Mouse (Mus musculus) right cerebral cortex, postnatal 10 days (tissue): Measurements from ENCODE around the gene Gm5414.

Experiments
- DNase-seq, 2 experiments: peaks; one replicate each; pipeline ENCODE4 v3.0.0; 2021; ENCODE audit warnings: low spot score in 2 of 2

Gene Gm5414

GRCm38 (mm10) chr15:101627884-101628283, at the start of gene Gm5414:
Gene Gm5414 (minus strand): TSS chr15:101628188.
- DNase-seq: no peak

DNA sequence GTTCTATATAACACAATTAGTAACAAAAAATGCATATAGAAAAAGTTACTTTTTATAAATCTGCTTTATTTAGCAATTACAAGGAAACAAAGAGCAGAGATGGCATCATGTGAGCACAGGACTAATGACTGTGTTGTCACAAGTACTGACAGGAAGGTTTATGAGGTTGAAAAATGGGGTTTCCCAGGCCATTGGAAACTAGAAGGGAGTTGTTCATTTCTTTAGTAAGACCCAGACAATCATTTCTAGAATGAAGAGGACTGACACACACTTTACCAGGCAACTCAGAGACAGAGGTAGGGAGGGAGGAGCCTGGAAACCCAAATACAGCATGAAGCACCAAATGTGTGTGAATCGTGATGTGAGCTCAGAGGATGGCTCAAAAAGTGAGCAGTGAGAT, 48.0 kb upstream of the Gm5414 start:
- DNase-seq: no peak

GRCm38 (mm10) chr15:101652736-101653265, 24.8 kb upstream of the Gm5414 start:
- DNase-seq: no peak

DNA sequence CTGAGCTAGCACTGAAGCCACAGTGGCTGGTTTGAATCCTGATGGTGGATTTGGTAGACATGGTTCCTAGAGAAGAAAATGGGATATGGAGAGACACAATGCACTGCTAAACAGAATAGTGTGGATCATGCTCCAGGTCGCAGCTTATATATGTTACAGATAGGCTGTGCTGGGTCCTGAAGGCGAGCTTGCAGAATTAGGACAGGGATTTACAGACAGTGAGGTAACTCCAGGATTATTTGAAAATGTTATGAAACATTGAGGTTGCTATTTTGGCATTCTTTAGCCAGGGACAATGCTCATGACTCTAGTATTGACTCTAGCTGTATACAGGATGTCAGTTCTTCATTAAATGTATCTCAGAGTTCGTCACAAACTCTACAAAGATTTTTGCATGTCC, 19.3 kb upstream of the Gm5414 start, which contains the start of gene Gm5478:
Gene Gm5478 (minus strand): TSS at position 101 of the 400 bp plus-strand sequence.
- no peak for DNase-seq

DNA sequence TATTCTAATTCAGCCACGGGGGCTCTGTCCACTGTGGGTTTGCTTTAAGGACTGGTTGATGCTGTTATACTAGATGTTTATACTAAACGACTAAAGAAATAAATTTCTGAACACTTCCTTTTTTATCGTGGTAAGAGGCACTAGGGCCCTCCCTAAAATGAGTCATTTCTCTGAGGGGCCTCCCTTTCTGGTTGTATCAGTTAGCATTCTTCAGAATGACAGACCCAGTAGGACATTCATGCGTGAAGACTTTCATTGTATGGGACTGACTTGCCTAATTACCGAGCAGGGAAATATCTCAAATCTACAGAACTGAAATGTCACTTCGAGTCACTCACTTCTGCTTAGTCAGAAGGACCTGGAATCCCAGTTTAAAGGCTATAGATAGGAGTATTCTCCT, 28.9 kb downstream of the Gm5414 start:
- DNase-seq: no peak

DNA sequence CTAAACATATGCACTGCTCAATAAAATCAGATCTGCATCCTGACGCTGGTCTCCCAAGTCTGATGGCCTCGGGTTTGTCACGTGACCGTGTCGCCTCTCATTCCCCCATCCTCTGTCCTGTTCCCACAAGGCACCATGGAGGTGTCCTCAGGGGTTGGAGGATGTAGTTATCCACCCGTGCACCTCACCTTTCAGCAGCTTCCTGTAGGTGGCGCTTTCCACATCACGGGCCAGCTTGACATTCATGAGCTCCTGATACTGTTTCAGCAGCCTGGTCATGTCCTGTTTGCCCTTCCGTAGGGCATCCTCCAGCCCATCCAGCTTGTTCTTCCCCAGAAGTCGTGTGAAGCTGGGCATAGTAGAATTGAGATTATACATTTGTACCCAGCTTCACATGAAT, 39.8 kb downstream of the Gm5414 start:
- no peak for DNase-seq

GRCm38 (mm10) chr15:101584456-101584855, 43.5 kb downstream of the Gm5414 start:
- no peak for DNase-seq

GRCm38 (mm10) chr15:101583211-101583965, 44.6 kb downstream of the Gm5414 start:
- DNase-seq: no peak

DNA sequence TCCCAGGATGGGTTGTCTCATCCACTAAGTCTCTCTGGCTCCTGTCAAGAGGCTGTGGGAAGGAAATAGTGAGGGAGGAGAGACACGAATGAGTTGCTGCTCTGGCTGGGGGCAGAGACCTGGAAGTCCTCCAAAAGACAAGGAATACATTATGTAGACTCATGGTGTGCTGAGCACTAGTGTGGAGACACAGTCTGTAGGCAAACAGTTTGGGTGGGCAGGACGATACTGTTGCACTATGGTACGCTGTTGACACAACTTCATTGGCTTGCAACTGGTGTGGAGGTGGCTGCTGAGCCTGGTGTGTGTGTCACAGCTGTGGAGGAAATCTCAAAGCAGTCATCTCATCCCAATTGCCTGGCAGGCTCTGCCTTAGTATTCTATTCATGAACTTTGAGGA, 46.3 kb downstream of the Gm5414 start:
- no peak for DNase-seq

DNA sequence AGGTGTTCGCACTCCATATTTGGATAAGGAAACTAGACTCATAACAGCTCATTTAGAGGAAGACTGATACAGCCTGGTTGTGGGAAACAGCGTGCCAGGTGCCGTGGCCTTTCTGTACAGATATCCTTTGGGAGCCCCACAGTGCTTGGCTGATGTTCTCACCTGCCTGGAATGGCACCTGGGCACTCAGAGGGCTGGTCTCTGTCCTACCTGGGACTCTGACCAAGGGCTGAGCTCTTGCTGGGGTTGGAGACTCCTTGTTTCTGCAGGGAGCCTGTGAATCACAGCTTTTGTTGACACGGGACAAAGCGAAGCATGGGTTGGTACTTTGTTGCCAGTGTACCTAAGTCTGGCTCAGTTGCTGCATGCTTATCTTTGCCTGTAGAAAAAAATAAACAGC, 52.5 kb downstream of the Gm5414 start:
- no peak for DNase-seq
